Mouse (Mus musculus): ENCODE data around the gene Ddx17.

- TF ChIP-seq POLR2A (IDR thresholded peaks at IDR 0.05; ENCODE audit: control insufficient read depth, extremely low read depth, insufficient read depth, low read length, poor library complexity) (no peak), CTCF (IDR thresholded peaks at IDR 0.05; ENCODE audit: borderline replicate concordance, control insufficient read depth, extremely low read depth, insufficient read depth, low read length, poor library complexity) (no peak)
These were observed 814 bp upstream of the Ddx17 start for GRCm38 (mm10) chr15:79547289-79547820.

All from thymus, adult 2 months (tissue).